Mouse (Mus musculus) brain, embryonic 14.5 days (tissue): ENCODE measurements around the gene Erbb4.

ENCODE experiments used
- CTCF ChIP-seq: fragments of 200-500 bp; IDR thresholded peaks from 2 replicates; pipeline ENCODE4 v1.5.1; 2012; ENCODE audit warnings: inconsistent platforms, mild to moderate bottlenecking, moderate library complexity, borderline replicate concordance; ENCODE audit not compliant: insufficient read depth, insufficient read length; ENCODE audit errors: extremely low read depth
- POLR2A ChIP-seq: fragments of 200-500 bp; IDR thresholded peaks from 2 replicates; pipeline ENCODE4 v1.6.1; 2012; ENCODE audit warnings: mild to moderate bottlenecking, inconsistent platforms, borderline replicate concordance; ENCODE audit not compliant: poor library complexity, insufficient read depth, insufficient read length, severe bottlenecking; ENCODE audit errors: extremely low read depth

DNA sequence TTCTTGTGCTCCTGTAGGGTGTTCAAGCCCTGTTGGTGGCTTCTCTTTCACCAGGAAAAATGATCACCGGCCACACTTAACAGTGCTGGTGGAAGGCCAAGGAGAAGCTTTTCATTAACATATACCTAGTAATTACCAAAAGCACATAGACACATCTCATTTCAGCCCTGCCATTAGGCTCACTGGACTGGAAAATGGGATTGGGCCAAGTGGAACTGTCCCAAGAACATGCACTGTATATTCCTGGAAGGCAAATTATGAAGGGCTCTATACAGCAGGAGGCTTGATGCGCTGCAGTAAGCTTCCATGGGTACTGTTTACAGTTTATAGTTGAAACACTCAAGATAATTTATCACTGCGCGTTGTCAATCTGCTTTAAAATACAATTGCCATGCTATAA is 248.4 kb downstream of the Erbb4 start:
- TF ChIP-seq CTCF = no peak
- TF ChIP-seq POLR2A = no peak
